Mouse (Mus musculus) right cerebral cortex, postnatal 36 days (tissue): ENCODE data around the gene Btbd35f11.
"Not testable (repeated sequence)": the region's sequence is repeated elsewhere in the genome, so short reads cannot be mapped to it uniquely, and the experiment has no call there.

Experiments
- DNase-seq, 2 experiments: peaks; one replicate each; pipeline ENCODE4 v3.0.0; 2022; ENCODE audit warnings: low spot score in 2 of 2, mixed read lengths in 1 of 2

Btbd35f11 gene

GRCm38 (mm10) chrX:3443590-3443989 is at the start of gene Btbd35f11:
Btbd35f11 (minus strand) TSS chrX:3443690.
- not testable (repeated sequence) for DNase-seq

GRCm38 (mm10) chrX:3409946-3410345 is 33.5 kb downstream of the Btbd35f11 start:
- not testable (repeated sequence) for DNase-seq
